Mouse (Mus musculus) embryonic facial prominence, embryonic 13.5 days (tissue): ENCODE measurements around the gene Syt1. TPM values are rescaled to one million over a fixed set of nuclear protein-coding genes. Genes with fewer than 3 reads are reported as not detected.

Experiments used
- ATAC-seq: fragments of 200-750 bp; cut with Nextera tagmentation; 2 replicates; pipeline ENCODE4 v1.8.0; 2017; ENCODE audit warnings: low read depth; ENCODE audit not compliant: insufficient number of reproducible peaks, insufficient read depth, low FRiP score, low TSS enrichment
- H3K27ac ChIP-seq: fragments of 300-500 bp; sonication (generic); 2 replicates; pipeline ENCODE4 v1.5.1; 2015; ENCODE audit warnings: moderate library complexity, mild to moderate bottlenecking, inconsistent platforms
- H3K27me3 ChIP-seq: fragments of 300-500 bp; sonication (generic); 2 replicates; pipeline ENCODE4 v1.6.1; 2015; ENCODE audit warnings: mild to moderate bottlenecking, inconsistent platforms
- H3K36me3 ChIP-seq: fragments of 300-500 bp; sonication (generic); 2 replicates; pipeline ENCODE4 v1.6.1; 2015; ENCODE audit warnings: mild to moderate bottlenecking, inconsistent platforms
- H3K4me1 ChIP-seq: fragments of 300-500 bp; sonication (generic); 2 replicates; pipeline ENCODE4 v1.6.1; 2015; ENCODE audit warnings: inconsistent platforms
- H3K4me2 ChIP-seq: fragments of 300-500 bp; sonication (generic); 2 replicates; pipeline ENCODE4 v1.6.1; 2015; ENCODE audit warnings: moderate library complexity, mild to moderate bottlenecking, inconsistent platforms
- H3K4me3 ChIP-seq: fragments of 300-500 bp; sonication (generic); 2 replicates; pipeline ENCODE4 v1.5.1; 2015; ENCODE audit warnings: mild to moderate bottlenecking, inconsistent platforms
- H3K9ac ChIP-seq: fragments of 300-500 bp; sonication (generic); 2 replicates; pipeline ENCODE4 v1.6.1; 2015; ENCODE audit warnings: mild to moderate bottlenecking, inconsistent platforms
- H3K9me3 ChIP-seq: fragments of 300-500 bp; sonication (generic); 2 replicates; pipeline ENCODE4 v1.6.1; 2016; ENCODE audit warnings: inconsistent platforms
- WGBS: fragments of 180-500 bp; shearing (Covaris S2); methylation state at CpG from one replicate; pipeline ENCODE4 v1.1.7; 2015; ENCODE audit warnings: mixed read lengths; 5-methylcytosine and 5-hydroxymethylcytosine counted together
- polyA plus RNA-seq: library from polyadenylated mRNA; unstranded; fragments of >200 nt; fragmentation: Nextera tagmentation; extraction: Ambion mirVana; gene quantifications from 2 replicates; pipeline ENCODE4 v1.2.1, GENCODE M21; 2015

The Syt1 gene
- polyA plus RNA-seq, 1 experiment from 2014 or later, result 2.6 TPM

GRCm38 (mm10) chr10:108534112-108534511 lies 476.7 kb downstream of the Syt1 start:
- H3K27ac ChIP-seq, result no peak overlapping the region
- WGBS, result 75% methylated on average over 4 of the region's 4 CpGs
- no peak overlapping the region for H3K4me3 ChIP-seq
- no peak for ATAC-seq
- no peaks in the 10 kb centered on the region for H3K9me3 ChIP-seq
- H3K4me2 ChIP-seq, result no peak overlapping the region
- no peak overlapping the region for H3K9ac ChIP-seq
- H3K27me3 ChIP-seq, result no peaks in the 10 kb centered on the region
- no peaks in the 10 kb centered on the region for H3K36me3 ChIP-seq
- H3K4me1 ChIP-seq, result peaks cover 8% of the 10 kb centered on the region; the same call in 1 of the 2 replicates

GRCm38 (mm10) chr10:108532916-108533315 lies 477.9 kb downstream of the Syt1 start:
- 91% methylated on average over 11 of the region's 11 CpGs for WGBS
- Histone ChIP-seq H3K4me3 (no peak overlapping the region), H3K9ac (no peak overlapping the region), H3K4me2 (no peak overlapping the region), H3K27me3 (no peaks in the 10 kb centered on the region), H3K36me3 (no peaks in the 10 kb centered on the region), H3K27ac (no peak overlapping the region), H3K4me1 (peaks cover 8% of the 10 kb centered on the region; the same call in 1 of the 2 replicates), H3K9me3 (no peaks in the 10 kb centered on the region)
- ATAC-seq, result no peak

DNA sequence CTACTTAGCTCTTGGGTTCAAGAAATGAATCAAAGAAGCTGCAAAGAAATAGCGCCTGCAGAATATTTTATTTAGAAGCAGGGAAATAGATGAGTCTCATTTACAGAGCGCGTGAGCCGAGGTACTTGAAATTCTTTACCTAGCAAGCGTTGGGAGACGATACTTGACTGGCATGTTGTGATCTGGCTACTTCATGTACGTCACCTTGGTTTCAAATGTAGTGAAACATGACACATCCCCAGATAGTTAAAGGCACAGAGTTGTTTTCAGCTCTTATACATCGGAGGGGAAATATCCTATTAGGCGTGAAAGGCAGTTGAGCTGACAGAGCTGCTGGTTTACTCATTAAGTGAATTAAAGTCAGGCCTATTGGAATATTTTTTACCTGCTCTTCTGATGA lies 478.5 kb downstream of the Syt1 start:
- no peaks in the 10 kb centered on the region for H3K9me3 ChIP-seq
- no peaks in the 10 kb centered on the region for H3K27me3 ChIP-seq
- no peak overlapping the region for H3K27ac ChIP-seq
- no peak overlapping the region for H3K9ac ChIP-seq
- ATAC-seq, result no peak
- H3K4me1 ChIP-seq, result peaks cover 8% of the 10 kb centered on the region; the same call in 1 of the 2 replicates
- no peak overlapping the region for H3K4me3 ChIP-seq
- no peak overlapping the region for H3K4me2 ChIP-seq
- no peaks in the 10 kb centered on the region for H3K36me3 ChIP-seq
- 65% methylated on average over 9 of the region's 9 CpGs for WGBS

GRCm38 (mm10) chr10:108531641-108532040 lies 479.1 kb downstream of the Syt1 start:
- ATAC-seq, result no peak
- WGBS, result 56% methylated on average over 4 of the region's 4 CpGs

GRCm38 (mm10) chr10:108531111-108531510 lies 479.7 kb downstream of the Syt1 start:
- H3K36me3 ChIP-seq, result no peaks in the 10 kb centered on the region
- peaks cover 8% of the 10 kb centered on the region; the same call in 1 of the 2 replicates for H3K4me1 ChIP-seq
- H3K4me3 ChIP-seq, result no peak overlapping the region
- no peak for ATAC-seq
- H3K9ac ChIP-seq, result no peak overlapping the region
- H3K4me2 ChIP-seq, result no peak overlapping the region
- WGBS, result 45% methylated on average over 4 of the region's 4 CpGs
- no peaks in the 10 kb centered on the region for H3K9me3 ChIP-seq
- no peaks in the 10 kb centered on the region for H3K27me3 ChIP-seq
- H3K27ac ChIP-seq, result no peak overlapping the region

More at GRCm38 (mm10) chr10:108531641-108532040, 479.1 kb downstream of the Syt1 start:
- Histone ChIP-seq H3K9ac (no peak overlapping the region), H3K4me1 (peaks cover 8% of the 10 kb centered on the region; the same call in 1 of the 2 replicates), H3K4me2 (no peak overlapping the region), H3K4me3 (no peak overlapping the region), H3K36me3 (no peaks in the 10 kb centered on the region), H3K27me3 (no peaks in the 10 kb centered on the region), H3K9me3 (no peaks in the 10 kb centered on the region), H3K27ac (no peak overlapping the region)

GRCm38 (mm10) chr10:108528338-108528737 lies 482.4 kb downstream of the Syt1 start:
- H3K9ac ChIP-seq, result no peak overlapping the region
- no peak overlapping the region for H3K27ac ChIP-seq
- H3K4me3 ChIP-seq, result no peak overlapping the region
- H3K27me3 ChIP-seq, result no peaks in the 10 kb centered on the region
- peaks cover 15% of the 10 kb centered on the region; the same call in 1 of the 2 replicates for H3K4me1 ChIP-seq
- H3K4me2 ChIP-seq, result no peak overlapping the region
- ATAC-seq, result no peak
- 79% methylated on average over 7 of the region's 7 CpGs for WGBS
- H3K36me3 ChIP-seq, result no peaks in the 10 kb centered on the region
- H3K9me3 ChIP-seq, result no peaks in the 10 kb centered on the region

- Histone ChIP-seq H3K36me3 (no peaks in the 10 kb centered on the region), H3K4me2 (no peak overlapping the region), H3K9me3 (no peaks in the 10 kb centered on the region), H3K27ac (no peak overlapping the region), H3K27me3 (no peaks in the 10 kb centered on the region), H3K9ac (no peak overlapping the region), H3K4me1 (peaks cover 7% of the 10 kb centered on the region; the same call in 1 of the 2 replicates), H3K4me3 (no peak overlapping the region)
- 88% methylated on average over 11 of the region's 11 CpGs for WGBS
- ATAC-seq, result no peak
These were observed 485.3 kb downstream of the Syt1 start for GRCm38 (mm10) chr10:108525506-108525905.

DNA sequence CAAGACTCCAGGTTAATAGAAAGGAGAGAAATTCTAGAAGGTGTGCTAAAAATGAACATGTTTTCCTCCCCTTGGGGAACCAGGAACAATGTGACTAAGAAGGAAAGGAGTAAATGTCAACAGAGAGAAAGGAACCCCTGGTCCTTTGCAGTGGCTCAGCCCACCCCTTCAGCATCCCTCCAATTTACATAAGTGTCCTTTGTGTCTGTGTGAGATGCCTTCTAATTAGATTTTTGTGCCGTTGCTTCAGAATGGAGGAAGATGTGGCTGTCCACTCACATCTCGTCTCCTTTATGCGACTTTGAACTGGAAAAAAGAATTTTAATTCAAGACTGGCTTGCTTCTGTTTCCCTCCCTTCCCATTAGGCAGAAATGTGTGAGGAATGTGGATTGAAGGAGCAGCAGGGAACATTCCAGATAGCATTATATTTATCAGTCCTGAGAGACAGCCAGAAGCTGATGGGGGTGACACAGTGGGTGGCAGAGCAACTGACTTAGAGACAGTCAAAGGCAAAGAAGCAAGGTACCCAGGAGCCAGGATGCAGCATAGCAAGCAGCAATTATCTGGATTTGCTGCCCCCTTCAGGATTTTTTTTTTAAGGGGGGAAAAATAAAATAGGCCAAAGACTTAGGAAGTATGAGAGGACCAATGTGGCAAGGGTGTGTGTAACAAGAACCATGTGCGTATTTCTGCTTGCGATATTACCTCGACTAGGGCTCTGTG lies 486.3 kb downstream of the Syt1 start:
- H3K27ac ChIP-seq, result no peak overlapping the region
- no peak overlapping the region for H3K9ac ChIP-seq
- 35% methylated on average over 6 of the region's 6 CpGs for WGBS
- no peak for ATAC-seq
- H3K36me3 ChIP-seq, result no peaks in the 10 kb centered on the region
- peaks cover 7% of the 10 kb centered on the region; the same call in 1 of the 2 replicates for H3K4me1 ChIP-seq
- H3K4me3 ChIP-seq, result no peak overlapping the region
- no peaks in the 10 kb centered on the region for H3K27me3 ChIP-seq
- H3K4me2 ChIP-seq, result no peak overlapping the region
- H3K9me3 ChIP-seq, result no peaks in the 10 kb centered on the region

GRCm38 (mm10) chr10:108519156-108519555 lies 491.6 kb downstream of the Syt1 start:
- Histone ChIP-seq H3K4me2 (no peak overlapping the region), H3K27me3 (no peaks in the 10 kb centered on the region), H3K4me1 (0 out of 2 replicates have a peak, but pooled peaks cover 3% of the 10 kb centered on the region), H3K9me3 (no peaks in the 10 kb centered on the region), H3K27ac (no peak overlapping the region), H3K4me3 (no peak overlapping the region), H3K36me3 (no peaks in the 10 kb centered on the region), H3K9ac (no peak overlapping the region)
- WGBS, result 52% methylated on average over 6 of the region's 6 CpGs
- no peak for ATAC-seq

DNA sequence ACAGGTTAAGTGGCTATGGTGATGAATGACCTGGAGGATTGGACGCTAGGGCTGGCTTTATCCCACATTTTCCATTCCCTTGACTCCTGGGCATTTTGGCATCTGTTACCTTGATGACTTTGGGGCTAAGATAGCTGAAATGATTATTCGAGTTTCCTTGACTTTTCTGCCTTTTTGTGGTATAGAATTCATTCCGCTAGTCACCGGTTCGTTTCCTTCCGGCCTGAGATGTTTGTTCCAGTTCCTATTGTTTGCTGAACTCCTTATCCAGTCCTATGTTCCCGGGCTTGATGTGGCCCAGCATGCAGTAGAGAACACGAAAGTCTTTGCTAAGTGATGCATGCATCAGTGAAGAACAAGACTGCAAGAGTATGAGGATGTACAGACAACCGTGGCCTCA lies 493.7 kb downstream of the Syt1 start:
- H3K4me3 ChIP-seq, result no peak overlapping the region
- H3K27ac ChIP-seq, result no peak overlapping the region
- H3K9me3 ChIP-seq, result no peaks in the 10 kb centered on the region
- 88% methylated on average over 9 of the region's 9 CpGs for WGBS
- no peak overlapping the region for H3K4me2 ChIP-seq
- H3K36me3 ChIP-seq, result no peaks in the 10 kb centered on the region
- H3K4me1 ChIP-seq, result no peaks in the 10 kb centered on the region
- no peak overlapping the region for H3K9ac ChIP-seq
- ATAC-seq, result no peak
- H3K27me3 ChIP-seq, result no peaks in the 10 kb centered on the region

GRCm38 (mm10) chr10:108514671-108515070 lies 496.1 kb downstream of the Syt1 start:
- no peaks in the 10 kb centered on the region for H3K9me3 ChIP-seq
- H3K36me3 ChIP-seq, result no peaks in the 10 kb centered on the region
- H3K4me1 ChIP-seq, result no peaks in the 10 kb centered on the region
- H3K9ac ChIP-seq, result no peak overlapping the region
- WGBS, result 43% methylated on average over 7 of the region's 7 CpGs
- H3K27ac ChIP-seq, result no peak overlapping the region
- H3K4me2 ChIP-seq, result no peak overlapping the region
- no peaks in the 10 kb centered on the region for H3K27me3 ChIP-seq
- no peak for ATAC-seq
- no peak overlapping the region for H3K4me3 ChIP-seq

GRCm38 (mm10) chr10:108509579-108509978 lies 501.2 kb downstream of the Syt1 start:
- no peak overlapping the region for H3K4me2 ChIP-seq
- H3K4me1 ChIP-seq, result no peaks in the 10 kb centered on the region
- no peaks in the 10 kb centered on the region for H3K9me3 ChIP-seq
- H3K36me3 ChIP-seq, result no peaks in the 10 kb centered on the region
- no peaks in the 10 kb centered on the region for H3K27me3 ChIP-seq
- H3K4me3 ChIP-seq, result no peak overlapping the region
- ATAC-seq, result no peak
- WGBS, result 74% methylated on average over 3 of the region's 3 CpGs
- H3K27ac ChIP-seq, result no peak overlapping the region
- H3K9ac ChIP-seq, result no peak overlapping the region
